Mouse (Mus musculus): ENCODE results near the gene Cd63.

Cd63 gene

GRCm38 (mm10) chr10:128900698-128901097 is at the start of gene Cd63:
Gene Cd63 (plus strand): TSS chr10:128900989.
- DNase-seq: no peak

GRCm38 (mm10) chr10:128861176-128861575 is 39.6 kb upstream of the Cd63 start:
- DNase-seq: no peak

- DNase-seq: no peak
Observed at GRCm38 (mm10) chr10:128866042-128866441, 34.7 kb upstream of the Cd63 start.

- DNase-seq: no peak
Observed at GRCm38 (mm10) chr10:128866518-128866917, 34.3 kb upstream of the Cd63 start.

GRCm38 (mm10) chr10:128870341-128870740 is 30.4 kb upstream of the Cd63 start:
- DNase-seq: no peak

GRCm38 (mm10) chr10:128878291-128878690 is 22.5 kb upstream of the Cd63 start:
- DNase-seq: no peak

GRCm38 (mm10) chr10:128878811-128879210 is 22.0 kb upstream of the Cd63 start:
- no peak for DNase-seq

GRCm38 (mm10) chr10:128882067-128882466 is 18.7 kb upstream of the Cd63 start:
- DNase-seq: no peak

- peak; percentile 62 for DNase-seq
Observed at GRCm38 (mm10) chr10:128888941-128889827, 11.6 kb upstream of the Cd63 start.

GRCm38 (mm10) chr10:128889846-128890245 is 10.9 kb upstream of the Cd63 start:
- DNase-seq: no peak

GRCm38 (mm10) chr10:128890383-128891295 is 10.2 kb upstream of the Cd63 start:
- no peak for DNase-seq

GRCm38 (mm10) chr10:128891296-128892094 is 9.3 kb upstream of the Cd63 start, which contains the start of gene Gdf11:
Gene Gdf11 (minus strand): TSS chr10:128891718.
- peak; percentile 67 for DNase-seq

- DNase-seq: no peak
Observed at GRCm38 (mm10) chr10:128892246-128892645, 8.5 kb upstream of the Cd63 start.

GRCm38 (mm10) chr10:128895437-128895836 is 5.4 kb upstream of the Cd63 start:
- peak; percentile 61 for DNase-seq

- DNase-seq: no peak
Observed at GRCm38 (mm10) chr10:128895952-128896693, 4.7 kb upstream of the Cd63 start.

- no peak for DNase-seq
Observed at GRCm38 (mm10) chr10:128896807-128897206, 4.0 kb upstream of the Cd63 start.

- no peak for DNase-seq
Observed at GRCm38 (mm10) chr10:128897501-128897900, 3.3 kb upstream of the Cd63 start.

- no peak for DNase-seq
Observed at GRCm38 (mm10) chr10:128899759-128900490, 864 bp upstream of the Cd63 start.

GRCm38 (mm10) chr10:128901409-128901808 is 620 bp downstream of the Cd63 start:
- no peak for DNase-seq

- DNase-seq: no peak
Observed at GRCm38 (mm10) chr10:128902409-128902988, 1.7 kb downstream of the Cd63 start.

GRCm38 (mm10) chr10:128904812-128905211 is 4.0 kb downstream of the Cd63 start:
- no peak for DNase-seq

All from liver (tissue).